Mouse (Mus musculus) cerebellum, adult 2 months (tissue): ENCODE results near the gene Inpp4b.

ENCODE experiments used
- CTCF ChIP-seq: fragments of 200-500 bp; IDR thresholded peaks from 2 replicates; pipeline ENCODE4 v1.5.1; 2011; ENCODE audit warnings: low read depth, mild to moderate bottlenecking, control low read depth, low read length, moderate library complexity, borderline replicate concordance; ENCODE audit not compliant: insufficient read depth
- POLR2A ChIP-seq: fragments of 200-500 bp; IDR thresholded peaks from 2 replicates; pipeline ENCODE4 v1.6.1; 2011; ENCODE audit warnings: low read length, control low read depth, borderline replicate concordance; ENCODE audit not compliant: insufficient read depth

DNA sequence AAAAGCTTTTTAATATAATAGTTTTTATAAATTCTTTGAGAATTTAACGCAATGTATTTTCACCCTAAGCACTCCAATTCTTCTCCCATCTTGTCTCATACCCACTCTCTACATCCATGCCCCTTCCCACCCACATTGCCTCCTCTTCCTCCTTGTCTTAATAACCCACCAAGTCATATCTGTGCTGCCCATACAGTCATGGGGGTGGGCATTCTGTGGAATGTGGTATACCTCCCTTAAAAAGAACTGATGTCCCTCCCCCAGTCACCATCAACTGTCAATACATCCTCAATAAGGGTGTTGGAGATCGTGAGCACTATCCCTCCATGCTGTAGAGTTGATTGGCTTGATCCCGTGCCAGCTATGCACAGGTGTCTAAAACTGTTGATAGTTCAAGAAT, 196.0 kb downstream of the Inpp4b start:
- TF ChIP-seq POLR2A (no peak), CTCF (no peak)
